Mouse (Mus musculus) limb, embryonic 14.5 days (tissue): ENCODE measurements around the gene Aldh3b3. TPM values are rescaled to one million over a fixed set of nuclear protein-coding genes. Genes with fewer than 3 reads are reported as not detected.

Experiments
- ATAC-seq: fragments of 200-750 bp; cut with Nextera tagmentation; 2 replicates; pipeline ENCODE4 v1.8.0; 2017; ENCODE audit warnings: low read depth, moderate number of reproducible peaks, moderate TSS enrichment; ENCODE audit not compliant: low FRiP score
- DNase-seq: peaks from one replicate; pipeline ENCODE4 v3.0.0-alpha.2; 2015; ENCODE audit warnings: low spot score
- H3K27ac ChIP-seq: fragments of 300-500 bp; sonication (generic); replicated peaks from 2 replicates; pipeline ENCODE4 v1.5.1; 2014; ENCODE audit warnings: low read depth, mild to moderate bottlenecking, low read length, moderate library complexity, mixed read lengths
- H3K27me3 ChIP-seq: fragments of 300-500 bp; sonication (generic); 2 replicates; pipeline ENCODE4 v1.6.1; 2014; ENCODE audit warnings: low read length, mixed read lengths; ENCODE audit not compliant: control insufficient read depth, insufficient read depth
- H3K36me3 ChIP-seq: fragments of 300-500 bp; sonication (generic); 2 replicates; pipeline ENCODE4 v1.6.1; 2014; ENCODE audit warnings: mild to moderate bottlenecking, low read length, moderate library complexity, mixed read lengths; ENCODE audit not compliant: control insufficient read depth, insufficient read depth
- H3K4me1 ChIP-seq: fragments of 300-500 bp; sonication (generic); 2 replicates; pipeline ENCODE4 v1.6.1; 2014; ENCODE audit warnings: antibody characterized with exemption, low read length, mixed read lengths; ENCODE audit not compliant: control insufficient read depth, insufficient read depth
- H3K4me2 ChIP-seq: fragments of 300-500 bp; sonication (generic); replicated peaks from 2 replicates; pipeline ENCODE4 v1.6.1; 2014; ENCODE audit warnings: low read depth, mild to moderate bottlenecking, low read length, moderate library complexity; ENCODE audit not compliant: severe bottlenecking
- H3K4me3 ChIP-seq: fragments of 300-500 bp; sonication (generic); replicated peaks from 2 replicates; pipeline ENCODE4 v1.5.1; 2014; ENCODE audit warnings: low read length
- H3K9ac ChIP-seq: fragments of 300-500 bp; sonication (generic); 2 replicates; pipeline ENCODE4 v1.6.1; 2014; ENCODE audit warnings: mild to moderate bottlenecking, low read depth, low read length, moderate library complexity; ENCODE audit not compliant: severe bottlenecking
- H3K9me3 ChIP-seq: fragments of 300-500 bp; sonication (generic); 2 replicates; pipeline ENCODE4 v1.6.1; 2016; ENCODE audit warnings: low read length; ENCODE audit not compliant: control insufficient read depth
- POLR2A ChIP-seq: fragments of 200-500 bp; IDR thresholded peaks from 2 replicates; pipeline ENCODE4 v1.8.0; 2012; ENCODE audit warnings: inconsistent platforms, mild to moderate bottlenecking, moderate library complexity, borderline replicate concordance; ENCODE audit not compliant: insufficient read depth, insufficient read length; ENCODE audit errors: extremely low read depth
- WGBS: fragments of 180-500 bp; shearing (Covaris S2); extraction: QIAGEN DNeasy Blood & Tissue Kit; methylation state at CpG from one replicate; pipeline ENCODE4 v1.1.7; 2014; 5-methylcytosine and 5-hydroxymethylcytosine counted together
- polyA plus RNA-seq, 2 experiments: library from polyadenylated mRNA; depleted of rRNA in 1 of 2; stranded (reverse) in 1 of 2; unstranded in 1 of 2; fragments of >200 nt; fragmentation: Nextera tagmentation in 1 of 2; extraction: Ambion mirVana in 1 of 2; gene quantifications; 2 replicates each; pipeline versions ENCODE4 v1.2.1 to v1.2.3; 2012 to 2014

Gene Aldh3b3
- polyA plus RNA-seq, 2 experiments = 0.33 to 0.52 TPM

DNA sequence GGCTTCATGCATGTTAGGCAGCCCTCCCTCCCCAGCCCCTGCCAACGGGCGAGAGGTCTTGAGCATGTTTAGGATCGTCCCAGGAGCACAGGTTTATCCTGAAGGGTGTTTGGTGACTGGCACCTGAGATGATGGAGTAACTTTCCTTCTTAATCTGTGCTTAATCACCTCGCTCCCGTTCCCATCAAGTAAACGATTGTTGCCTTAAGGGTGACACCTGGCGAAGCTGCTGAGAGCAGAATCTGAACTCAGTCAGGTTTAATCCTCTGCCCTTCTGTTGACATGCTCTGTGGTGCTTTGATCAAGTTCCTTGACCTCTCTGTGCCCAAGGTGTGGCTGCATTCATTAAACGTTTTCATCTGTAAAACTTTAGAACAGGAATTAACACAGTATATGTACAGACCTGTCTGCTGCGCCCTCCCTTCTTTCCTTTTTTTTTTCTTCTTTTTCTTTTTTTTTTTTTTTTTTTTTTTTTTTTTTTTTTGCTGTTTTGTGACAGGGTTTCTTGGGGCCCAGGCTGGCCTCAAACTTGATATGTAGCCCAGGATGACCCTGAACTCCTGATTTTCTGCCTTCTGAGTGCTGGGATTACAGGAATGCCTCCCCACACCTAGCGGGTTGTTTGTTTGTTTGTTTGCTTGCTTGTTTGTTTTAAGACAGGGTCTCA is 59.6 kb downstream of the Aldh3b3 start:
- H3K4me2 ChIP-seq = no peak overlapping the region
- H3K9ac ChIP-seq = no peak overlapping the region
- H3K4me1 ChIP-seq = peaks cover 5% of the 10 kb centered on the region; the same call in 1 of the 2 replicates
- no peaks in the 10 kb centered on the region for H3K36me3 ChIP-seq
- ATAC-seq (no peak), DNase-seq (no peak)
- no peaks in the 10 kb centered on the region for H3K9me3 ChIP-seq
- no peak for TF ChIP-seq POLR2A
- H3K4me3 ChIP-seq = no peak overlapping the region
- H3K27me3 ChIP-seq = no peaks in the 10 kb centered on the region
- H3K27ac ChIP-seq = no peak overlapping the region
- 53% methylated on average over 10 of the region's 10 CpGs for WGBS

DNA sequence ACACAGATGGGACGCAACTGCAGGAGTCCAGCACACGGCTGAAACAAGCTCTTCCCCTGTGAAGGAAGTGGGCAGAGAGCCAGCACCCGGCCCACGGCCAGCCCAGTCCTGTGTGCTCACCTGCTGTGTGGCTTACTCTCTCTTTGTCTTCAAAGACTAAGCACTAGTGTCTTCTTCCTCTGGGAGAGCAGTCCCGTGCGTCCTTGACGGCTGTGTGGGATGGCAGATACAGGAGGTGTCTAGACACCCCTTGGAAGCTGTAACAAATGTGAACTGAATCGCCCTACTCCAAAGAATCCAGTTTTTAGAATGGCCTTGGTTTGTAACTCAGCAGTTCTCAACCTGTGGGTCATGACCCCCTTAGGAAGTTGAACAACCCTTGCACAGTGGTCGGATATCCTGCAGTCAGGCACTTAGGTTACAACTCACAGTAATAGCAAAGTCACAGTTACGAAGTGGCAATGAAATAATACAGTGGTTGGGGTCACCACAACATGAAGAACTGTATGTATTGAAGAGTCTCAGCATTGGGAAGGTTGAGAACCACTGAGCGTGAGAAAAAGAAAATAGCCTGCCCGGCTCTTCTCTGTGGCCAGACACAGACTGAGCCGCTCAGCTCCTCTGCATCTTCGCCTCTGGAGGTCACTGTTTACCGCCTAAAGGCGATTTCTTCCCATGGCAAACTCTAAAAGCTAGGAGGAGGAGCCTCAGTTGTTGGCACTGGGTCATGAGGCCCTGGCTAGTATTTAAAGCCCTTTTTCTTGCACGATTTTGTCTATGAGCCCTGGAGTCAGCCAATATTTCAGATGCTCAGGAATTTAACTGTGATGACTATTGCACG is 60.5 kb downstream of the Aldh3b3 start:
- TF ChIP-seq POLR2A = no peak
- WGBS = 34% methylated on average over 18 of the region's 18 CpGs
- no peak overlapping the region for H3K27ac ChIP-seq
- no peak overlapping the region for H3K4me2 ChIP-seq
- peak; percentile 87 for ATAC-seq
- no peaks in the 10 kb centered on the region for H3K27me3 ChIP-seq
- H3K4me1 ChIP-seq = 0 out of 2 replicates have a peak, but pooled peaks cover 2% of the 10 kb centered on the region
- peak; percentile 92 for DNase-seq
- H3K9ac ChIP-seq = no peak overlapping the region
- H3K9me3 ChIP-seq = no peaks in the 10 kb centered on the region
- no peak overlapping the region for H3K4me3 ChIP-seq
- no peaks in the 10 kb centered on the region for H3K36me3 ChIP-seq

Other genes with a start within 250 kb of the Aldh3b3 start
- gene Kmt5b, start 191.2 kb upstream of the Aldh3b3 start, polyA plus RNA-seq (2012; rRNA removed) = 36.5 TPM in 2 replicates
- gene Kmt5b, start 191.2 kb upstream of the Aldh3b3 start, polyA plus RNA-seq (2014; fragmentation: Nextera tagmentation; extraction: Ambion mirVana) = 25.2 and 31.8 TPM in 2 replicates
- gene Chka, start 106.9 kb upstream of the Aldh3b3 start, polyA plus RNA-seq (2012; rRNA removed) = 65.4 and 68.6 TPM in 2 replicates
- 32.7 and 37.2 TPM in 2 replicates for gene Chka, start 106.9 kb upstream of the Aldh3b3 start, polyA plus RNA-seq (2014; fragmentation: Nextera tagmentation; extraction: Ambion mirVana)
- gene Tcirg1, start 51.5 kb upstream of the Aldh3b3 start, polyA plus RNA-seq (2012; rRNA removed) = 145 and 191 TPM in 2 replicates
- gene Tcirg1, start 51.5 kb upstream of the Aldh3b3 start, polyA plus RNA-seq (2014; fragmentation: Nextera tagmentation; extraction: Ambion mirVana) = 36.8 and 37.8 TPM in 2 replicates
- gene Ndufs8, start 45.9 kb upstream of the Aldh3b3 start, polyA plus RNA-seq (2012; rRNA removed) = 186 and 202 TPM in 2 replicates
- 314 and 322 TPM in 2 replicates for gene Ndufs8, start 45.9 kb upstream of the Aldh3b3 start, polyA plus RNA-seq (2014; fragmentation: Nextera tagmentation; extraction: Ambion mirVana)
- gene Aldh3b1, start 28.8 kb upstream of the Aldh3b3 start, polyA plus RNA-seq (2012; rRNA removed) = 1.8 and 1.9 TPM in 2 replicates
- 2.6 and 2.9 TPM in 2 replicates for gene Aldh3b1, start 28.8 kb upstream of the Aldh3b3 start, polyA plus RNA-seq (2014; fragmentation: Nextera tagmentation; extraction: Ambion mirVana)
- 33.3 and 40.7 TPM in 2 replicates for gene Unc93b1, start 23.5 kb upstream of the Aldh3b3 start, polyA plus RNA-seq (2012; rRNA removed)
- 21.9 and 23.3 TPM in 2 replicates for gene Unc93b1, start 23.5 kb upstream of the Aldh3b3 start, polyA plus RNA-seq (2014; fragmentation: Nextera tagmentation; extraction: Ambion mirVana)
- 10.7 and 14.5 TPM in 2 replicates for gene Aldh3b2, start 13.7 kb downstream of the Aldh3b3 start, polyA plus RNA-seq (2012; rRNA removed)
- 28.1 and 30.3 TPM in 2 replicates for gene Aldh3b2, start 13.7 kb downstream of the Aldh3b3 start, polyA plus RNA-seq (2014; fragmentation: Nextera tagmentation; extraction: Ambion mirVana)
- gene Acy3, start 27.9 kb downstream of the Aldh3b3 start, polyA plus RNA-seq (2012; rRNA removed) = 9.4 and 12.8 TPM in 2 replicates
- 6.7 and 9.2 TPM in 2 replicates for gene Acy3, start 27.9 kb downstream of the Aldh3b3 start, polyA plus RNA-seq (2014; fragmentation: Nextera tagmentation; extraction: Ambion mirVana)
- gene Tbx10, start 34.1 kb downstream of the Aldh3b3 start, polyA plus RNA-seq (2012; rRNA removed) = 0.08 and 0.12 TPM in 2 replicates
- gene Tbx10, start 34.1 kb downstream of the Aldh3b3 start, polyA plus RNA-seq (2014; fragmentation: Nextera tagmentation; extraction: Ambion mirVana) = 0.28 TPM in 1 of 2 replicates, not detected in the other
- 18.3 and 21.0 TPM in 2 replicates for gene Nudt8, start 41.9 kb downstream of the Aldh3b3 start, polyA plus RNA-seq (2012; rRNA removed)
- gene Nudt8, start 41.9 kb downstream of the Aldh3b3 start, polyA plus RNA-seq (2014; fragmentation: Nextera tagmentation; extraction: Ambion mirVana) = 35.8 and 38.9 TPM in 2 replicates
- 7.0 and 8.0 TPM in 2 replicates for gene Gm49405, start 42.0 kb downstream of the Aldh3b3 start, polyA plus RNA-seq (2012; rRNA removed)
- gene Gm49405, start 42.0 kb downstream of the Aldh3b3 start, polyA plus RNA-seq (2014; fragmentation: Nextera tagmentation; extraction: Ambion mirVana) = 2.3 and 3.3 TPM in 2 replicates
- gene Doc2g, start 44.7 kb downstream of the Aldh3b3 start, polyA plus RNA-seq (2012; rRNA removed) = 19.6 and 22.4 TPM in 2 replicates
- gene Doc2g, start 44.7 kb downstream of the Aldh3b3 start, polyA plus RNA-seq (2014; fragmentation: Nextera tagmentation; extraction: Ambion mirVana) = 3.4 and 3.9 TPM in 2 replicates
- 141 and 157 TPM in 2 replicates for gene Ndufv1, start 54.2 kb downstream of the Aldh3b3 start, polyA plus RNA-seq (2012; rRNA removed)
- 193 and 194 TPM in 2 replicates for gene Ndufv1, start 54.2 kb downstream of the Aldh3b3 start, polyA plus RNA-seq (2014; fragmentation: Nextera tagmentation; extraction: Ambion mirVana)
- 291 and 325 TPM in 2 replicates for gene Gstp1, start 79.3 kb downstream of the Aldh3b3 start, polyA plus RNA-seq (2012; rRNA removed)
- gene Gstp1, start 79.3 kb downstream of the Aldh3b3 start, polyA plus RNA-seq (2014; fragmentation: Nextera tagmentation; extraction: Ambion mirVana) = 508 and 540 TPM in 2 replicates
- gene Gstp2, start 87.4 kb downstream of the Aldh3b3 start, polyA plus RNA-seq (2012; rRNA removed) = 10.7 and 10.8 TPM in 2 replicates
- gene Gstp2, start 87.4 kb downstream of the Aldh3b3 start, polyA plus RNA-seq (2014; fragmentation: Nextera tagmentation; extraction: Ambion mirVana) = 0.87 and 1.7 TPM in 2 replicates
- gene Gstp3, start 100.9 kb downstream of the Aldh3b3 start, polyA plus RNA-seq (2012; rRNA removed) = 0.63 and 0.69 TPM in 2 replicates
- 0.41 and 0.47 TPM in 2 replicates for gene Gstp3, start 100.9 kb downstream of the Aldh3b3 start, polyA plus RNA-seq (2014; fragmentation: Nextera tagmentation; extraction: Ambion mirVana)
- not detected in 2 replicates for gene Cabp2, start 122.9 kb downstream of the Aldh3b3 start, polyA plus RNA-seq (2012; rRNA removed)
- not detected in 2 replicates for gene Cabp2, start 122.9 kb downstream of the Aldh3b3 start, polyA plus RNA-seq (2014; fragmentation: Nextera tagmentation; extraction: Ambion mirVana)
- gene Cdk2ap2, start 138.5 kb downstream of the Aldh3b3 start, polyA plus RNA-seq (2012; rRNA removed) = 45.2 and 52.1 TPM in 2 replicates
- gene Cdk2ap2, start 138.5 kb downstream of the Aldh3b3 start, polyA plus RNA-seq (2014; fragmentation: Nextera tagmentation; extraction: Ambion mirVana) = 67.0 and 67.6 TPM in 2 replicates
- 16.2 and 20.8 TPM in 2 replicates for gene Pitpnm1, start 141.4 kb downstream of the Aldh3b3 start, polyA plus RNA-seq (2012; rRNA removed)
- 4.5 and 6.7 TPM in 2 replicates for gene Pitpnm1, start 141.4 kb downstream of the Aldh3b3 start, polyA plus RNA-seq (2014; fragmentation: Nextera tagmentation; extraction: Ambion mirVana)
- 96.0 and 119 TPM in 2 replicates for gene Aip, start 167.2 kb downstream of the Aldh3b3 start, polyA plus RNA-seq (2012; rRNA removed)
- 86.4 and 95.7 TPM in 2 replicates for gene Aip, start 167.2 kb downstream of the Aldh3b3 start, polyA plus RNA-seq (2014; fragmentation: Nextera tagmentation; extraction: Ambion mirVana)
- 0.01 and 0.05 TPM in 2 replicates for gene Gpr152, start 181.1 kb downstream of the Aldh3b3 start, polyA plus RNA-seq (2012; rRNA removed)
- gene Gpr152, start 181.1 kb downstream of the Aldh3b3 start, polyA plus RNA-seq (2014; fragmentation: Nextera tagmentation; extraction: Ambion mirVana) = not detected in 2 replicates
- 0.05 and 0.06 TPM in 2 replicates for gene Cabp4, start 185.4 kb downstream of the Aldh3b3 start, polyA plus RNA-seq (2012; rRNA removed)
- gene Cabp4, start 185.4 kb downstream of the Aldh3b3 start, polyA plus RNA-seq (2014; fragmentation: Nextera tagmentation; extraction: Ambion mirVana) = 0.10 TPM in 2 replicates
- 229 and 261 TPM in 2 replicates for gene Coro1b, start 190.0 kb downstream of the Aldh3b3 start, polyA plus RNA-seq (2012; rRNA removed)
- 148 and 153 TPM in 2 replicates for gene Coro1b, start 190.0 kb downstream of the Aldh3b3 start, polyA plus RNA-seq (2014; fragmentation: Nextera tagmentation; extraction: Ambion mirVana)
- gene Ptprcap, start 195.0 kb downstream of the Aldh3b3 start, polyA plus RNA-seq (2012; rRNA removed) = 7.0 and 8.9 TPM in 2 replicates
- 7.8 and 8.9 TPM in 2 replicates for gene Ptprcap, start 195.0 kb downstream of the Aldh3b3 start, polyA plus RNA-seq (2014; fragmentation: Nextera tagmentation; extraction: Ambion mirVana)
- gene Rps6kb2, start 204.7 kb downstream of the Aldh3b3 start, polyA plus RNA-seq (2012; rRNA removed) = 76.4 and 85.1 TPM in 2 replicates
- gene Rps6kb2, start 204.7 kb downstream of the Aldh3b3 start, polyA plus RNA-seq (2014; fragmentation: Nextera tagmentation; extraction: Ambion mirVana) = 43.0 and 47.2 TPM in 2 replicates
- 2.6 and 5.6 TPM in 2 replicates for gene Carns1, start 216.8 kb downstream of the Aldh3b3 start, polyA plus RNA-seq (2012; rRNA removed)
- 1.4 and 1.8 TPM in 2 replicates for gene Carns1, start 216.8 kb downstream of the Aldh3b3 start, polyA plus RNA-seq (2014; fragmentation: Nextera tagmentation; extraction: Ambion mirVana)
- gene Tbc1d10c, start 232.6 kb downstream of the Aldh3b3 start, polyA plus RNA-seq (2012; rRNA removed) = 4.5 and 5.8 TPM in 2 replicates
- 3.5 and 3.9 TPM in 2 replicates for gene Tbc1d10c, start 232.6 kb downstream of the Aldh3b3 start, polyA plus RNA-seq (2014; fragmentation: Nextera tagmentation; extraction: Ambion mirVana)
- 490 and 517 TPM in 2 replicates for gene Ppp1ca, start 233.4 kb downstream of the Aldh3b3 start, polyA plus RNA-seq (2012; rRNA removed)
- 794 and 821 TPM in 2 replicates for gene Ppp1ca, start 233.4 kb downstream of the Aldh3b3 start, polyA plus RNA-seq (2014; fragmentation: Nextera tagmentation; extraction: Ambion mirVana)
- 57.5 and 75.5 TPM in 2 replicates for gene Rad9a, start 243.0 kb downstream of the Aldh3b3 start, polyA plus RNA-seq (2012; rRNA removed)
- gene Rad9a, start 243.0 kb downstream of the Aldh3b3 start, polyA plus RNA-seq (2014; fragmentation: Nextera tagmentation; extraction: Ambion mirVana) = 33.3 and 38.0 TPM in 2 replicates